Mouse (Mus musculus): ENCODE measurements at regions not wholly inside any gene's neighbourhood (a gene's known extent, or its start where the extent isn't known, plus 50 kb on each side); places are given as distances from the start of the nearest gene placed in this dataset.

DNA sequence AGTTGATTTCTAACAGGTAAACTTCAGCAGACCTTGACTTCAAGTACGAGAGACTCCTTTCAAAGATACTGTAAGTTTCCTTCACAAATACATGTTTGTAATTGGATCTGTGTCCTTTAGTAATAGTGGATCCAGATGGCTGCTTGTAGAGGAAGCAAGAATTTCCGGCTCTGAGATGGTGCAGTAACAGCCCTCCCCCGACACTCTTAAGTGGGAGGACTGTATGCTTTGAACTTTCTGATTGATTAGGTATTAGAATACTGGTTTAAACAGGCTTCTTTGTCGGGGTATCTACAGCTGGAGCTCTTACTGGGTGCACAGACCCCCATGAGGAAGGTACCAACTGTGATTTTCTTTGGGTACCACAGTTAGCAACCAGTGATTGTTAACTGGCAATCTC lies 355.0 kb upstream of the Cblb start:
- peak; percentile 59 for DNase-seq (ENCODE audit: low spot score)

DNA sequence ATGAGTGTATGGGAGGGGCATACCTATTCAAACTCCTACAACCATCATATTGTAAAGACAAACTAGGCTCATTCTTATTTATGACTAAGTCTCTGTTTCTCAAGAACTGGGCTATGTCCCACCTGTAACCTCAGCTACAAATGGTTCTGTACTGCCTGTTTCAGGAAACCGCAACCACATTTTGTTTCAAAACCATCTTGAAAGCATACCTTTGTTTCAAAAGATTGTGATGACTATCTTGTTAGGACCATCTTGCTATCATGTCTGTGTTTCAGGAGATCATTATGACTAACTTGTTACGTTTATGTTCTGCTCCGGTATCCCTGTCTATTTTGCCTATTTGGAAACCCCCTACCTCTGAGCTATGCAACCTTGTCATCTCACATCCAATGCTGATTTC lies 340.2 kb upstream of the Cblb start:
- DNase-seq (ENCODE audit: low spot score), result no peak

DNA sequence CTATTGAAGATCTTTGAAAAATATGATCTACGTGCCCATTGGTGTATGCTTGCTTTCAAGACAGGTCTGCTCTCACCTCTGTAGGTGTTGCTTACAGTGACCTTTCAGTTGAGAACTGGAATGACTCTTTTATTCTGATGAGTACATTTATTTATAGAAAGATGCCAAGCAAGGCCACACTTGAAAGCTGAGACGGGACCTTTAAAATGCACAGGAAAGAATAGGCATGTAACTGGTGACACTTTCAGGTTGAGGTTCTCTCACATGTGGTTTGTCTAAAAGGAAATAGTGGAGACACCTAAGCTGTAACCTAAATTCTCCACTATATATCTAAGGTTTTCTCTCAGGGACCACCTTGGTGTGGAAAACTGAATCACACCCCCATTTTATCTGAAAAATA lies 326.0 kb upstream of the Cblb start:
- no peak for DNase-seq (ENCODE audit: low spot score)

DNA sequence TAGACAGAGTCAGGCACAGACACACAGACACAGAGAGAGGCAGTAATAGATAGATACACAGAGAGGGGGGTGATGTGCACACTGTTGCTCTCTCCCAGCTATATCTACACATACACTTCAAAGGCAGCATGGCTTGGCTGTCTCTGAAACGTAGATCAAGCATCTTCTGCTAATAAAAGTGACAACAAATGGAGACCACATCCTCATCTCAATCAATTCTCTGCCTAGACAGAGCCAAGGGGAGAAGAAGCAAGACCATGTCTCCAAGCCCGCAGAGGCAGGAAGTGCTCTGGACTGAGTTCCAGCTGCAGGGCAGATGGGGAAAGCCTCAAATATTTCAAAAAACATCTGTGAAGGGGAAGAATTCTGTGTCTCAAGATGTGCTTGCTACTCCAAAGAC lies 312.3 kb upstream of the Cblb start:
- no peak for DNase-seq (ENCODE audit: low spot score)

GRCm38 (mm10) chr16:51719637-51720036 lies 311.4 kb upstream of the Cblb start:
- DNase-seq (ENCODE audit: low spot score), result no peak

DNA sequence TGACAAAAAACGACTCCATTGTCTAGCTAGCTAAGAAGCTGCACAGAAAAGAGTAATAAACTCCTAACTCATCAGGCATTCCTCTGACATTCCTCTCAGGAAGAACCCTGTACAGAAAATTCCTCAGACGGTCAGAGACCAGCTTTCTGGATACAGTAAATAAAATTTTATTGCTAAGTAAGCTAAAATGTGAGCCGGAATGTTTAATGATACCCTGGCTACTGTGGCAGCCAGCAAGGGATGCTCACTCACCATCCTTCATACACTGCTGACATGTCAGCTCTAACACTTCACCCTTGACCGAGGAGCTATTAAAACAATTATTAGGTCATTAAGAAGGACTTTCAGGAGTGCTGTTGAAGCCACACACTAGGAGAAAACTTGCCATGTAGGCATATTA lies 308.3 kb upstream of the Cblb start:
- DNase-seq (ENCODE audit: low spot score), result no peak

GRCm38 (mm10) chr16:51741875-51742274 lies 289.1 kb upstream of the Cblb start:
- no peak for DNase-seq (ENCODE audit: low spot score)

DNA sequence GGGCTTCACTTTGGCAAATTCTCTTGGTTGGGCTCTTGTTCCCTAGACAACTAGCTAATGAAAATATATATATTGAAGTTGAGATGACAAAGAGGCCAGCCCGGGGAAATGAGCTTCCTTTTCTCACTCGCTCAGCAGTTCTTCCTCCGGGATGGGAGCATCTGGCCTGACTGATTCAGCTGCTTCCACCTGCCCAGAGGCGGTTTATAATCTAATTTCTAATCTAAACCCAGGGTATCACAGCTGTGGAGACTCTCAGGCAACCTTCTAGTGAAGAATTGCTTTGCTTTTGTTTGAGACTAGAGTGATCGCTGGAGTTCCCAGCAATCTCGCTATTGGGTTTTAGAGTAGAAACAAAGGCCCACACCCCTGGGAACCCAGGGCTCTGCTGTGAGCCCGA lies 279.1 kb upstream of the Cblb start:
- peak; percentile 42 for DNase-seq (ENCODE audit: low spot score)

- peak; percentile 48 for DNase-seq (ENCODE audit: low spot score)
Measured at GRCm38 (mm10) chr16:51758361-51759227, 272.4 kb upstream of the Cblb start.

DNA sequence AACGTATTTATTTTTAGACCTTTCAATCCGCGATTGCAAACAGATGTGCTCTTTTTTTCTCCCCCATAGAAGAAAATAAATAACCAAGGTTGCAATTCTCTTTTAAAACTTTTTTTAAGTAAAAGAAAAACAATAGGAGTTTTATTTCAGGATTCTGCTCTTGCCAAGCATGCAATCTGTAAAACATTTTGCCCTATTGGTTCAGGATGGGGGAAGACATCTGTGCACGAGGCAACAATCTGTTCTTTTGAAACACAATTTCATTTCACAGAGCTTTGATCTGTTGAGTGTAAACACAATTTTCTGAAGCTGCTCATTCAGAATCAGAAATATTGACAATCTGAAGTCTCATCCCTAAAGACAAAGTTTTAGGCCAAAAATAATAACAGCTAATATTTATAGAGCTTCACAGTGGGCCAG lies 271.8 kb upstream of the Cblb start:
- no peak for DNase-seq (ENCODE audit: low spot score)

DNA sequence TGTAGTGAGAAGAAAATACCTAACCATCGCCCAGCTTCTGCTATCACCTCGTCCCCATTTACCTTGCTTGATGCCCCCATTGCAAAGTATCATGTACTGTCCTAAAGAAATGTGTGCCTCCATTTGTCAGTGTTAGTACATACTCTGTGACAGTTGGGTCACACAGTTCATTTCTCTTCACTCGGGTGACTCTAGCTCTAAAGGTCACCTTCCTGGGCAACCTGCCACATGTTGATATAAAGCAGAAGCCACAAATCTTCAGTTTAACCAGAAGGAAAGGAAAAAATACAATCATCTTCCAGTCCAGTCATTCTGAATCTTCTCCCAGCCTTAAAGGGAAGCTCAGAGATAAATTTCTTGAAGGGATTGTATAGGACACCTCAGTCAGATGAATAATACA lies 263.5 kb upstream of the Cblb start:
- DNase-seq (ENCODE audit: low spot score), result peak; percentile 20

DNA sequence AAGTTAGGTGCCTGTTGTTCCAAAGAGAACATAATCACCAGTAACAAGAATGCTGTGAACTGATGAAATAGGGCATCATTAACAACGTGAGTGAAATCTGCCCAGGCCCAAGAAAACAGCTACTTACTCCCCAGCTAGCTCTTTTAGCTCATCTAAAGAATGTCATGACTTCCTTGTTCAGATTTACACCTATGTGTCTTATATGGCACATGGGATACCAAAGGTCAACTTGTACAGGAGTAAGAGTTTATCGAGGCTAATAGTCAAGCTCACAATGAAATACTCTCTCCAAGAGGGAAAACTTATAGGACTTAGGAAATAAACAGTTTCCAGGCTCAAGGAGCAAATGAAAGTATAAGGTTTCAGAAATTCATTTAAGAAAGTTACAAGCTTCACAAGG lies 252.1 kb upstream of the Cblb start:
- no peak for DNase-seq (ENCODE audit: low spot score)

GRCm38 (mm10) chr16:51795003-51795402 lies 236.0 kb upstream of the Cblb start:
- DNase-seq (ENCODE audit: low spot score), result no peak

DNA sequence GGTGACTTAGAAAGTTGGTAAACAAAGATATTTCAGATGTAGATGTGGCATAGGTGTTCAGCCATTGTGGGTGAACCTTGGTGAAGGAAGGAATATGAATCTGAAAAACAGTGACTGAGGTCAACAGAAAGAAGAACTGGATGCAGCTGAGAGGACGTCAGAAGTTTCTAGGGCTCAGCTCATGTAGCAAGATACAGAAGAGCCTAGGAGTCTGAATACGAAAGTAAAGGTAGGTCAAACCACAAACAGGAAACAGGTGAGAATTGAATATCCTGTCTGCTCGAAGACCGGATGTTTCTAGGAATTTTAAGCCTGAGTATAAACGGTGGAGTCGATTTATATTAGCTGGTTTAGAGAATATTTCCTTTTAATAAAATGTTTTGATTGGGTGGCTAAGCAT lies 223.7 kb upstream of the Cblb start:
- DNase-seq (ENCODE audit: low spot score), result no peak

DNA sequence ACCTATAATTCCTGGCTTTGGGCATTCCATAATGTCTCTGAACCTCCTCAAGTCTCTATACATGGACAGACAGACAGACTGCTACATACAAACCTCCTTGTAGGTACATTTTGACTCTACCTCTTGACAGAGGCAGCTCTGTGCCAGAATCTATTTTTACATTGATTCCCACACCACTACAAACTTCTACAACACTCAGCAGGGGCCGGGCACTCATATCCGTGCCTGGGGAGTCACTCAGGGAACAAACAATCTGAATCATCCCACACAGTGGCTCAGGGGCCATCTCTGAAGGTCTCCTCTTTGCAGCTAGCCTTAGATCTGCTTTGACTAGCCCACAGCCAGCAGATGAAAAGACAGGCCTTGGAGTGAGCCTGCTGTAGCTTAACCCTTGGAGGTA lies 221.9 kb upstream of the Cblb start:
- DNase-seq (ENCODE audit: low spot score), result no peak

DNA sequence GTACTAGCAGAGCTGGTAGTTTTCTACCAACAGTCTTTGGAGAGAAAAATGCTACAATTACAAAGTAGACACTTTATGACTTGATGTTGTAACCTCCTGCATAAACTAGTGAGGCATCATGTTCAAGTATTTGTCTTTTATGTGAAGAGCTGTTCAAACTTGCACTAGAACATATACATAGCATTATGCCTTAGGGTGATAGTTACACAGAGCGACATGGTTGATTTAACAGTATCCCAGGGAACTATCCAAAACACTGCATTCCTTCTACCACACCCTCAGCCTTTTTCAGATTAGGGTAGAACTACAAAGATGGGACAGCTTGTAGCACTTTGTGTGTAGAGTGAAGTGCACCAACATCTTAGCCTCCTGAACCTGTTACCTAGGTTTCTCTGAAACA lies 220.0 kb upstream of the Cblb start:
- no peak for DNase-seq (ENCODE audit: low spot score)

DNA sequence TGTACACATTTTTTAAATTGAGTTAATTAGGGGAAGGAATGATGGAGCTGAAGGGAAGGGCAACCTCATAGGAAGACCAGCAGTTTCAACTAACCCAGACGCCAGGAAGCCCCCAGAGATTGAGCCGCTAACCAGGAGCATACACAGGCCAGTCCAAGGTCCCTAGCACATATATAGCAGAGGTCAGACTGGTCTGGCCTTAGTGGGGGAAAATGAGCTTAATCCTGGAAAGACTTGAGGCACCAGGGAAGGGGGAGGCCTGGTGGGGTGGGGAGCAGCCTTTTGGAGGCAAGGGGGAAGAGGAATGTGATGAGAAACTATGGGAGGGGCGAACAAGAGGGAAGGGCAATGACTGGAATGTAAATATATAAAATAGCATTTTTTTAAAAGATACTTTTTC lies 188.3 kb upstream of the Cblb start:
- DNase-seq (ENCODE audit: low spot score), result peak; percentile 18

DNA sequence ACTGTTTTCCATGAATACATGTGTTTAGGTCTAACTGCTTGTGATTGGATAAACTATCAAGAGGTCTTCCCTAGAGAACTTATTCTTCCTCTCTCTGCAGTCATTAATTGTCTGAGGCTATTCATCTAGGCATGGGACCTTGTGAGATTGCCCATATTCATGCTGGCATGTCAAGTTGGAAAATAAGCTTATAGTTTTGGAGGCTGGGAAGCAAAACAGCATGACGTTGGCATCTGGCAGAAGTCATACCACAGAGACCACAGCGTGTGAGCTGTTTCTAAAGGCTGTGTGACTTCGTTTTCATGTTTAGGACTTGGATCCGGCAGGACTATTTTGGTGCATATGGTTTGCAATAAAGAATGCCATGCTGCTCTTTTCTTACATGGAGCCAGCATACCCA lies 185.5 kb upstream of the Cblb start:
- DNase-seq (ENCODE audit: low spot score), result no peak

DNA sequence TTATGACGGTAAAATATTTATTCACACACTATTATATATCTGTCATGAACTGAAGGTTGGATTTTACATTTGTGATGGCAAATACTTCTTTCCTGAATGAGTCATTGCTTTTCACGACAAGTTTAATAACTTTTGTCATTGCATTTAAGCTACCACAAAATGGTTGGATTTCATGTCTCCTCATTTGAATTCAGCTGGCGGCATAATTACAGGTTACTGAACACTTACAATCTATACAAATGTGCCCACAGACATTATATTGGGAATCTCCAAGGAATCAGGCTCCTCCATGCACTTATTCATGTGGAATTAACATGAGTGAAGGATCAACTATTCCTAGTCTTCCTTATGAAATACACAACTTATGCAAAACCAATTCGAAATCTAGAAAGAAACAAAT lies 150.3 kb upstream of the Cblb start:
- no peak for DNase-seq (ENCODE audit: low spot score)

DNA sequence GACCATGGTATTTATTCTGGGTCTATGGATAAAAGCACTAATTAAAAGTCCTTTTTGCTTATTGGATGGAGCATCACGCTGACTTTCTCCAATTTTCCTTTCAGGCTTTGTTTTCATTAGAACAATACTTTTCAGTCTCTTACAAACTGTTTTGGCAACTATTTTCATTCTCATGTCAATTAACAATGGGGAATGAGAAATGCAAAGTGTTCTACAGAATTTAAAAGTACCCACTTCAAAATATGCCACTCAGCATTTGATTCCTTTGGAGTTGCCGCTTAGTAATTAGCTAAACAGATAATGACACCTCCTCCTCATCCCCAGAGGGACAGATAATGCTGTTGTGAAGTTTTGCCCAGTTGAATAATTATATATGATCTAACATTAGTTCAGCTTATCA lies 149.9 kb upstream of the Cblb start:
- DNase-seq (ENCODE audit: low spot score), result no peak

DNA sequence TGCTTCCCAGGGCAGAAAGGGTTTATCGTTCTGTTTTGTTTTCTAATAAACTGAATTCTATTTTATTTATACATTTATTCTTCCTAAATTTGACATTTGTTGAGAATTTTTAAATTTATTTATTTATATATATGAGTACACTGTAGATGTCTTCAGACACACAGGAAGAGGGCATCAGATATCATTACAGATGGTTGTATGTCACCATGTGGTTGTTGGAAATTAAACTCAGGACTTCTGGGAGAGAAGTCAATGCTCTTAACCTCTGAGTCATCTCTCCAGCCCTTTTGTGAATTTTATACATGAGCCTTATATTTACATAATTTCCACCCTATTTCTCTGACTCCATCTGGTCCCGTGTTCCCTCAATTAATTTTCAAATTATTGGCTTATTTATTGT lies 147.2 kb upstream of the Cblb start:
- no peak for DNase-seq (ENCODE audit: low spot score)

- no peak for DNase-seq (ENCODE audit: low spot score)
Measured at GRCm38 (mm10) chr16:51887496-51887895, 143.5 kb upstream of the Cblb start.

- no peak for DNase-seq (ENCODE audit: low spot score)
Measured at GRCm38 (mm10) chr16:51905588-51905987, 125.4 kb upstream of the Cblb start.

GRCm38 (mm10) chr16:51906686-51907085 lies 124.3 kb upstream of the Cblb start:
- DNase-seq (ENCODE audit: low spot score), result no peak

All from embryo, embryonic 10 days (tissue).